Mouse (Mus musculus) left cerebral cortex, postnatal 36 days (tissue): Measurements from ENCODE around the gene Agl. TPM values are rescaled to one million over a fixed set of nuclear protein-coding genes. Genes with fewer than 3 reads are reported as not detected.

Experiments used
- DNase-seq, 2 experiments: peaks; one replicate each; pipeline ENCODE4 v3.0.0; 2021 to 2022; ENCODE audit warnings: low spot score in 2 of 2, mixed read lengths in 1 of 2
- intact Hi-C: fragments of 180-260 bp; cut with DNase I; formaldehyde crosslinking; loops from one replicate; pipeline ENCODE4 v1.15.1; 2025
- total RNA-seq, 2 experiments: library from RNA; stranded (reverse); gene quantifications; 2 replicates each; pipeline ENCODE4 v1.2.3; 2021

The Agl gene
- 10 to 100 TPM; 23.8 to 26.1 TPM for total RNA-seq

- intact Hi-C loops = no loop called here
- DNase-seq = peak; percentile 86 to 89
These were observed at the start of gene Agl for GRCm38 (mm10) chr3:116807811-116808506. TSS of gene Agl (minus strand) at chr3:116808166.

- intact Hi-C loops = no loop called here
- DNase-seq = no peak
These were observed 49.6 kb upstream of the Agl start for GRCm38 (mm10) chr3:116857611-116858010.

- intact Hi-C loops = no loop called here
- DNase-seq = no peak
These were observed 44.5 kb upstream of the Agl start for GRCm38 (mm10) chr3:116852421-116852820.

GRCm38 (mm10) chr3:116850376-116850775 lies 42.4 kb upstream of the Agl start:
- intact Hi-C loops = no loop called here
- no peak for DNase-seq

- intact Hi-C loops = no loop called here
- no peak for DNase-seq
These were observed 41.0 kb upstream of the Agl start for GRCm38 (mm10) chr3:116848936-116849335.

GRCm38 (mm10) chr3:116848099-116848498 lies 40.1 kb upstream of the Agl start:
- intact Hi-C loops = no loop called here
- no peak for DNase-seq

GRCm38 (mm10) chr3:116846084-116846483 lies 38.1 kb upstream of the Agl start:
- no peak for DNase-seq

GRCm38 (mm10) chr3:116844880-116845579 lies 37.1 kb upstream of the Agl start:
- intact Hi-C loops = no loop called here
- no peak for DNase-seq

More at GRCm38 (mm10) chr3:116846084-116846483, 38.1 kb upstream of the Agl start:
- intact Hi-C loops = no loop called here

- DNase-seq = no peak
- intact Hi-C loops = no loop called here
These were observed 33.3 kb upstream of the Agl start for GRCm38 (mm10) chr3:116841311-116841710.

GRCm38 (mm10) chr3:116836681-116837475 lies 28.9 kb upstream of the Agl start:
- intact Hi-C loops = loop anchor here (5.0 to 10.0 kb wide), 2 partner anchors 60 to 322 kb away; partner anchors contain the start of gene Dbt
- no peak for DNase-seq

GRCm38 (mm10) chr3:116835770-116836680 lies 28.1 kb upstream of the Agl start:
- DNase-seq = peak; percentile 82 to 88
- intact Hi-C loops = loop anchor here (5.0 to 10.0 kb wide), 2 partner anchors 59 to 321 kb away; partner anchors contain the start of gene Dbt

GRCm38 (mm10) chr3:116835350-116835749 lies 27.4 kb upstream of the Agl start:
- intact Hi-C loops = loop anchor here (5.0 to 10.0 kb wide), 2 partner anchors 58 to 321 kb away; partner anchors contain the start of gene Dbt
- DNase-seq = no peak

GRCm38 (mm10) chr3:116834241-116834640 lies 26.3 kb upstream of the Agl start:
- intact Hi-C loops = loop anchor here (10.0 kb wide), 1 partner anchor 319 kb away; the partner anchor contains the start of gene Dbt
- no peak for DNase-seq

GRCm38 (mm10) chr3:116833491-116833890 lies 25.5 kb upstream of the Agl start:
- intact Hi-C loops = loop anchor here (10.0 kb wide), 1 partner anchor 319 kb away; the partner anchor contains the start of gene Dbt

GRCm38 (mm10) chr3:116832526-116833310 lies 24.8 kb upstream of the Agl start:
- DNase-seq = no peak
- intact Hi-C loops = loop anchor here (10.0 kb wide), 1 partner anchor 318 kb away; the partner anchor contains the start of gene Dbt

More at GRCm38 (mm10) chr3:116833491-116833890, 25.5 kb upstream of the Agl start:
- no peak for DNase-seq

GRCm38 (mm10) chr3:116831324-116831723 lies 23.4 kb upstream of the Agl start:
- intact Hi-C loops = loop anchor here (10.0 kb wide), 1 partner anchor 317 kb away; the partner anchor contains the start of gene Dbt
- no peak for DNase-seq

- intact Hi-C loops = no loop called here
These were observed 21.4 kb upstream of the Agl start for GRCm38 (mm10) chr3:116829274-116829920.

More at GRCm38 (mm10) chr3:116829274-116829920, 21.4 kb upstream of the Agl start:
- no peak for DNase-seq
